Mouse (Mus musculus): ENCODE measurements around the gene Slc25a48. TPM values are rescaled to one million over a fixed set of nuclear protein-coding genes. Genes with fewer than 3 reads are reported as not detected.

The Slc25a48 gene
- not detected for polyA plus RNA-seq (2017; shearing (Covaris generic))

DNA sequence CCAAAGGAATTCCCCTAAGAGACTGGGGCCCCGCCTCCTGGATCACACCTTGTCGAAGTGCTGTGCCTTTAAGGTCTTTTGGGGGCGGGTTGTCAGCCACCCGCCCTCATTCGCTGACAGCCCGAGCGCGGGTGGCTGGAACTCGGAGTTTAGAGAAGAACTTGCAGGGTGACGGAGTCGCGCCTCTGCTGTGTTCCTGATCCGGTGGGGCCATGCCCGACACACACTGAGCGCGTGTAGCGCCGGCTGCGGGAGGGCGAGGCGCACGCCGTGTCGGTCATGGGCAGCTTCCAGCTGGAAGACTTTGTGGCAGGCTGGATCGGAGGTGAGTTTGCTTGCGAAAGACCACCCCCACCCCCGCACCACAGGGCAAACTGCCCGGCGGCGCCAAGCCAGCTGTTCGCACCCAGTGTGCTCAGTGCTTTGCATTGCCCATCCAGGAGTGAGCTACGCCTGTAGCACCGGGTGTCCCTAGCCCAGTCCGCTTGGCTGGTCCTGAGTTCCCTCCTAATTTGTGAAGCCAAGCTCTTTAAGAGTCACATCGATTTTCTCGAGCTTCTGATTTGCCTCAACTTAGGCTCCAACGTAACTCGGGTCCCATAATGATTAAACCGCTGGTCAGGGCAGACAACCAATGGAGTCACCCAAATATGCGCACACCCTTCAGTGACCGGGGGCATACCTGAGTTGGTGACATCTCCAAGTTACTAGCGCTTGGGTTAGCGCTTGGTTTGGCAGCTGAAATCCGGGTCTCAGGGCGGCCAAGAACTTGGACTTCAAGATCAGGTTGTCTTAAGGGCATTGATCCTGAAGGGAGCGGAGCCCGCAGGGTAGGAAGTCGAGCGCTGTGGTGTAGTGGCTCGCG is at the start of gene Slc25a48:
TSS of gene Slc25a48 (plus strand) at position 145 of the 865 bp plus-strand sequence.

GRCm38 (mm10) chr13:56426365-56426764 is 11.8 kb upstream of the Slc25a48 start, which contains the start of gene Gm3045:
Gm3045 (plus strand) TSS chr13:56426594.

DNA sequence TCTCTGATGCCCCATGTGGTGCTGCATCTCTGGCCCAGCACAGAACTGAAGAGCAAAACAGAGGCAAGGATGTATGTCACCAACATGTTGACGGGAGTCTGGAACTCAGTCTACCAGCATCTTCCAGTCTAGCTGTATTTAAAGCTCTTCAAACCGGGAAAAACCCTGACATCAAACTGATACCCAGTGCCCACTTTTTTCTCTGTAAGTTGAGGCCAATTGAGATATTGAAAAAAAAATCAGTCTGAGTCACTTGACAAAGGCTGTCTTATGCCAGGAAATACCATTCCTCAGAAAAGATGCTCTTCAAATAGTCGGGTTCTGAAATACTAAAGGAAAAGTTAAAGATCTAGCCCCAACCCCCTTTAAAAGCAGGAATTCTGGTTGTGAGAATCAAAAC is 44.0 kb downstream of the Slc25a48 start, which contains the start of gene Il9:
TSS of gene Il9 (minus strand) at position 101 of the 400 bp plus-strand sequence.

GRCm38 (mm10) chr13:56522081-56522820 is 84.1 kb downstream of the Slc25a48 start, which contains the start of gene Fbxl21:
Fbxl21 (plus strand) TSS chr13:56522472.

Other genes with a start within 250 kb of the Slc25a48 start
- gene Neurog1, start 186.2 kb upstream of the Slc25a48 start, polyA plus RNA-seq (2017; shearing (Covaris generic)), result not detected
- not detected for gene Cxcl14, start 141.8 kb upstream of the Slc25a48 start, polyA plus RNA-seq (2017; shearing (Covaris generic))
- not detected for gene Gm3045, start 11.8 kb upstream of the Slc25a48 start, polyA plus RNA-seq (2017; shearing (Covaris generic))
- not detected for gene Il9, start 43.9 kb downstream of the Slc25a48 start, polyA plus RNA-seq (2017; shearing (Covaris generic))
- gene Fbxl21, start 84.1 kb downstream of the Slc25a48 start, polyA plus RNA-seq (2017; shearing (Covaris generic)), result 1.6 TPM
- gene Lect2, start 110.1 kb downstream of the Slc25a48 start, polyA plus RNA-seq (2017; shearing (Covaris generic)), result not detected
- not detected for gene Tgfbi, start 171.2 kb downstream of the Slc25a48 start, polyA plus RNA-seq (2017; shearing (Covaris generic))